Mouse (Mus musculus): ENCODE data around the gene Cfap61.
"Not testable (repeated sequence)": the region's sequence is repeated elsewhere in the genome, so short reads cannot be mapped to it uniquely, and the experiment has no call there.

Cfap61 gene

DNA sequence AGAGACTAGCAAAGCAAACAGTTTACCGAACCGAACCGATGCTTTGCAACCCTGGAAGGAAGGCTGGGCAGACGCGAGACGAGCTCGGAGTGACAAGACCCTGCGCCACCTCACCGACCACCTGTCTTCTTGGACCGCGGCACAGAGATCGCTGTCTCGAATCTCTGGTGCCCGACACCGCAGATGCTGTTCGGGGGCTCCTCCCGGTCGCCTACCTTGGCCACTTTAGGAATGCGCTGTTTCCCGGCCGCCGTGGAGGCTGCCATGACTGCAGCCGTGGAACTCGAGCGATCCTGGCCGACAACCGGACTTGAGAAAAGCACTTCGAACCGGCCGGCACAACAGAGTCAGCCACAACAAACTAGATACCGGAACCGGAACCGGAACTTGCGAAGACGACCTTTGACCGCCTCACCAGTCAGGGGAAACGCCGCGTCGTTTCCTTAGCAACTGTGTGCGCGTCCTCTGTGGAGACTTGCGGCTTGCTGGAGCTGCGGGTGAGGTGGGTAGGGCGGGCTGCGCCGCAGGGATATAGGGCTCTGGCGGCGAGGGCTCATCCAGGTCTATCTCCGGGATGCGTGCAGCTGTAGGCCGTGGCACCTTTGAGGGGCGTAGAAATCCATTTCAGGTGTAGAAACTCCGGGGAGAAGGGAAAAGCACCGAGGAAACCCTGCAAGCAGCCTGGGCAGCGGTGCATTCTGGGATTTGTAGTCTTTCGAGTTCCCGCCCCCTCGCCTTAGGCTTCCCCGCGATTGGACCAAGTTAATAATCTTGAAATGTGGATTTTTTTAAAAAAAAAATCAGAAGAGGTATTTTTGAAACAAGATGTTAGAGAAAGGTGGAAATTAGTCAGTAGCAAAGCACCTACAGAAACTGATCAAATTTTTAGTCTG lies at the start of gene Cfap61, which contains the start of gene Crnkl1:
Gene Cfap61 (plus strand): TSS at position 446 of the 893 bp plus-strand sequence.
Gene Crnkl1 (minus strand): TSS at position 676 of the 893 bp plus-strand sequence.
- peak; percentile 95 for DNase-seq (ENCODE audit: extremely low read depth, insufficient read length, low spot score)

DNA sequence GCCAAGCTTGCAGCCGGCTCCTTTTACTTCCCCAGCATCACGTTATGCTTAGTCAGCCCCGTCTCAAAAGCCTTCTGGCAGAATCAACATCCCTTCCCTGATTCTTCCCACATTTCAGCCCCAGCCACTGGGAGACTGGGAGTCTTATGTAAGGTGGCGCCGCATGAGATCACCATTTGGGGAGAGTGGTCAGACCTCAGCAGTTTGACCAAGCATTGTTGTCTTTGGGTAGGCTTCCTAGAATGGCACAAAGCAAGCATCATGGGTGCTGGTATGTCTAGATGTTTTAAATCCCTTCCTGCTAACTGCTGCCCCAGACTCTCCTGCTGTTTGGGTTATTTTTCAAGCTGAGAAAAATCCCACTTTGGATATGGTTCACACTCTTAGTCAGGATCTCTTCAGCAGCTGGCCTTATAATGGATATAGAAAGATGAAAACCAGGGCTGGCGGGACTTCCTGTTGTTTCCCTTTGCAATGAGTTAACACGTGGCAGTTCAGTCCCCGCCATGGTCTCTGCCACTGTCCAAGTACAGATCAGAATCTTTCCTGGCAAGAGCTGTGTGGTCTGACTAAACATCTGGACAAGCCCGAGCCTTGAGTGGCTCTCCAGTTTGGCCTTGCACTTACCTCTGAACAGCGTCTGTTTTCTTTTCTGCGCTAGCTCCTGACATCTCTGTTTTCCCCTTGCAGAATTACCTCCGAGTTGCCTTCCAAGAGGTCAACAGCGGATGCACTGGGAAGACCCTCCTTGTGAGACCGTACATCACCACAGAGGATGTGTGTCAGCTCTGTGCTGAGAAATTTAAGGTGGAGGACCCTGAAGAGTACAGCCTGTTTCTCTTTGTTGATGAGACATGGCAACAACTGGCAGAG lies 49.4 kb upstream of the Cfap61 start:
- no peak for DNase-seq (ENCODE audit: extremely low read depth, insufficient read length, low spot score)

GRCm38 (mm10) chr2:145887937-145888765 lies 46.4 kb upstream of the Cfap61 start:
- DNase-seq (ENCODE audit: extremely low read depth, insufficient read length, low spot score), result no peak

DNA sequence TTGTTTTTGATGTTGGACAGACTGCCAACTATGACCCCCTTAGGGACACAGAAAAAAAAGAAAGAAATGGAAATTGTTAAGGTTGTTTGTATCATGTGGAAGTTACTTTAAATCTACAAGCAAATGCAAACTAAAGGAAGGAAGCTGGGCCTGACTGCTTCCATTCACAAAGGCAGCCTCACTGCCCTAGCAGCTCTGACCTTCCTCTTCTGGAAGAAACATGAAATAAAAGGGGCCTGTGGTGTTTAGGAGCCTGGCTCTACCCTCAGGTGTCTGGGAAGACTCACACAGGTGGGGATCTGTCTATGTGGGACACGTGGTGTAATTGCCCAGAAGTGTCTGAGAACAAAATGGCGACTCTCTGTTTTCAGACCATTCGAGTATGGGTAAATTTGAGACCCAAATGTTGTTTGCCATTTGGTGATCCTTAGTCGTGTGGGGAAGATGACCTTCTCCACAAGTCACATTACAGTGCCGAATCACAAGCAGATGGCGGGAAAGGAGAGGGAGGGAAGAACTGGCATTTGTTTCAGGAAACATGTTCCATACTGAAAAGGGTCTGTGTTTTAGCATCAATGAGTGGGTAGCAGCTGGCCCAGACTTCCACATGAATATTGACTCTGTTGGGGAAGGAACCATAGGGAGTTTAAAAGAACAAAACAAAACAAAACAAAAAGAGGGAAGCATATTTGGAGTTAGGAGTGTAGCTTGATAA lies 45.7 kb upstream of the Cfap61 start:
- no peak for DNase-seq (ENCODE audit: extremely low read depth, insufficient read length, low spot score)

DNA sequence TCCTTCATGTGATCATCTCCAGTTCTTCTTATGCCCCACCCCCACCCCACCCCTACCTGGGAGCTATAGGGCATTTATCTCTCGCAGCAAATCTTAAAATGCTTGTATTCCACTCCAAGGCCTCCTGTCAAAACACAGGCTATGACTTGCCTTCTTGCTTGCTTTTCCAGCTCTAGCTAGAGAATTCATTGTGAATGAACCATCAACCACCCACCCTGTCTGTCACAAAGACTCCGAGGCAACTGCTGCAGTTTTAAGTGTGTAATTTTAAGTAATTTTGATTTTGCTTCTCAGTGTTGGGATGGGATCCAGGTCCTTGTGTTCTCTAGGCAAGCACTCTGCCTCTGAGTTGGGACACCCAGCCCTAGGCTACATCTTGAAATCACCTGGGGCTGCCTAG lies 44.0 kb upstream of the Cfap61 start:
- DNase-seq (ENCODE audit: extremely low read depth, insufficient read length, low spot score), result no peak

DNA sequence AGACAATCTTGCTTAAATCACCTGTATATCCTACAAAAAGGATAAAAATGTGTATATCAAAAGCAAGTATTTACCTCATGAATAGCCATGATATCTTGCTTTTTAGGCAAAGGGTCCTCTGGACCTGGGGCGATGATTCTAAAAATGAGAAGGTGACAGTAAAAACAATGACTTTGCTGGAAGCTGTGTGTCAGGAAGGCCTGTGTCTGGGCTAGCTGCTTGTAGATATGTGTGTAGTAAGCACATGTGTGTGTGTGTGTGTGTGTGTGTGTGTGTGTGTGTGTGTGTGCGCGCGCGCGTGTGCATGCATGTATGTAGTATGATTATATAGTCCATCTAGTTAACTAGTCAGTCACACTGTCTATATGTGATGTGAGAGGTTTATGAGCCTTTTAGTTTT lies 40.8 kb upstream of the Cfap61 start:
- DNase-seq (ENCODE audit: extremely low read depth, insufficient read length, low spot score), result no peak

- DNase-seq (ENCODE audit: extremely low read depth, insufficient read length, low spot score), result no peak
Observed at GRCm38 (mm10) chr2:145898106-145898505, 36.5 kb upstream of the Cfap61 start.

- DNase-seq (ENCODE audit: extremely low read depth, insufficient read length, low spot score), result not testable (repeated sequence)
Observed at GRCm38 (mm10) chr2:145900318-145900717, 34.3 kb upstream of the Cfap61 start.

DNA sequence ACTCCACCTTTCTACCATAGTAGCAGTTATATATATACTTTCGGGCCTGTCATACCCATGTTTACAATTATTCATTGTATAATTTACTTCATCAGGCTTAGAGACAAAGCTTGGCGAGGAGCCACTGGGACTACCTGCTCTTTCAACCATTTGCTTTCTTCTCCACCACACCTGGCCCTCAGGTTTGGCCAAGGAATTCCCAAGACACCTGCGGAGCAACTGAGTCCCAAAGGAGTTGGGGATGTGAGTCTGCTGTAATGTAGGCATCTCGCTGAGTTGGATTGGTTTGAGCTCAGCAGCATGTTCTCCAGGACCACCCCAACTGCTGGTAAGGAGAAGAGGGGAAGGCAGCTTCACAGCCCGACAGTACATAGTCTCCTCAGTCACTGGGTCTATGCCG lies 32.7 kb upstream of the Cfap61 start, which contains the start of gene Naa20:
Gene Naa20 (plus strand): TSS at position 239 of the 400 bp plus-strand sequence.
- no peak for DNase-seq (ENCODE audit: extremely low read depth, insufficient read length, low spot score)

GRCm38 (mm10) chr2:145903061-145903901 lies 31.3 kb upstream of the Cfap61 start:
- peak; percentile 88 for DNase-seq (ENCODE audit: extremely low read depth, insufficient read length, low spot score)

GRCm38 (mm10) chr2:145903983-145904616 lies 30.5 kb upstream of the Cfap61 start:
- no peak for DNase-seq (ENCODE audit: extremely low read depth, insufficient read length, low spot score)

GRCm38 (mm10) chr2:145905156-145905555 lies 29.4 kb upstream of the Cfap61 start:
- DNase-seq (ENCODE audit: extremely low read depth, insufficient read length, low spot score), result no peak

DNA sequence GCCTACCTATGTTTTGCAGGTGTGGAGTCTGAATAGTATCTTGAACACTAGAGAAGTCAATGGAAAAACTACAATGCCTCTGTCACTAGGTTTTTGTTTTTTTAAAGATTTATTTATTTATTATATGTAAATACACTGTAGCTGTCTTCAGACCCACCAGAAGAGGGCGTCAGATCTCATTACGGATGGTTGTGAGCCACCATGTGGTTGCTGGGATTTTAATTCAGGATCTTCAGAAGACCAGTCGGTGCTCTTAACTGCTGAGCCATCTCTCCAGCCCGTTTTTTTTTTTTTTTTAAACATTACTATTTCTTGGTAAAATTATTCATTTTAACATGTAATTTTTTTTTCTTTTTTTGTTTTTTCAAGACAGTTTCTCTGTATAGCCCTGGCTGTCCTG lies 28.7 kb upstream of the Cfap61 start:
- DNase-seq (ENCODE audit: extremely low read depth, insufficient read length, low spot score), result not testable (repeated sequence)

- DNase-seq (ENCODE audit: extremely low read depth, insufficient read length, low spot score), result no peak
Observed at GRCm38 (mm10) chr2:145920941-145921650, 13.5 kb upstream of the Cfap61 start.

DNA sequence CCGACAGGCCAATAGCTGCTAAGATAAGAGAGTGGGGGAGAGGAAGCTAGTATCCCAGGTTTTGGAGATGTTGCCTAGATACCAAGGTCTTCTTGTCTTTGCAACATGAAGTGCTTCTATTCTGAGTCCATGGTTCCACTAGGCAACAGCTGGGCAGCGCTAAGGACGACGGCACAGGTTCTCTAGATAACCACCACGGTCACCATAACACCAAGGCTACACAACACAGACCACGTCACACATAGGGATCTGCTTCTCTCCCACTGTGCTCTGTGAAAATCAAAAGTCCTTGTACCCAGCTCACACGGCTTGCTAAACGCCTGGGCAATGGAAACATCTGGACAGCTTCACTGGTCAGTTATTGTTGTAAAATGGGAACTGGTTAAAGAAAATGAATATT lies 2.4 kb downstream of the Cfap61 start:
- no peak for DNase-seq (ENCODE audit: extremely low read depth, insufficient read length, low spot score)

DNA sequence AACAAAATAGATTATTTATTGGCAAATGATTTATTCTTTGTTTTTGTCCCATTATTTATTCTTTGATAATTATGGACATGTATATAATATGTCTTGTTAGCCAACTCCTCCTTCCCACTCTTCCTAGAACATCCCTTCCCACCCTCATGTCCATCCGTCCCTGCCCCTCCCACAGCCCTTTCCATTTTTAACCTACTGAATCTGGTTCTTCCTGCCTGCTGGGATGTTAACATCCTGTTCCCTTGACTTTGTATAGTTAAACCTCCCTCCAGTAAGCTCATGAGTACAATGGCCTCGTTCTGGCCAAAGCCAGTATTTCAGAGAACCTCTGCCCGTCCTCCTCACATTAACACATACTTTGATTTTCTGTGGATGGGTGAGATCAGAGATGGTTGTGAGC lies 6.8 kb downstream of the Cfap61 start:
- no peak for DNase-seq (ENCODE audit: extremely low read depth, insufficient read length, low spot score)

GRCm38 (mm10) chr2:145944286-145944685 lies 9.7 kb downstream of the Cfap61 start:
- DNase-seq (ENCODE audit: extremely low read depth, insufficient read length, low spot score), result no peak
